Mouse (Mus musculus) adrenal gland, adult (tissue): ENCODE measurements at regions not wholly inside any gene's neighbourhood (a gene's known extent, or its start where the extent isn't known, plus 50 kb on each side); places are given as distances from the start of the nearest gene placed in this dataset.

Experiments
- DNase-seq, 2 experiments: peaks; one replicate each; pipeline ENCODE4 v3.0.0; 2022 to 2023; ENCODE audit warnings: low spot score in 1 of 2; ENCODE audit not compliant: inconsistent age in 2 of 2

DNA sequence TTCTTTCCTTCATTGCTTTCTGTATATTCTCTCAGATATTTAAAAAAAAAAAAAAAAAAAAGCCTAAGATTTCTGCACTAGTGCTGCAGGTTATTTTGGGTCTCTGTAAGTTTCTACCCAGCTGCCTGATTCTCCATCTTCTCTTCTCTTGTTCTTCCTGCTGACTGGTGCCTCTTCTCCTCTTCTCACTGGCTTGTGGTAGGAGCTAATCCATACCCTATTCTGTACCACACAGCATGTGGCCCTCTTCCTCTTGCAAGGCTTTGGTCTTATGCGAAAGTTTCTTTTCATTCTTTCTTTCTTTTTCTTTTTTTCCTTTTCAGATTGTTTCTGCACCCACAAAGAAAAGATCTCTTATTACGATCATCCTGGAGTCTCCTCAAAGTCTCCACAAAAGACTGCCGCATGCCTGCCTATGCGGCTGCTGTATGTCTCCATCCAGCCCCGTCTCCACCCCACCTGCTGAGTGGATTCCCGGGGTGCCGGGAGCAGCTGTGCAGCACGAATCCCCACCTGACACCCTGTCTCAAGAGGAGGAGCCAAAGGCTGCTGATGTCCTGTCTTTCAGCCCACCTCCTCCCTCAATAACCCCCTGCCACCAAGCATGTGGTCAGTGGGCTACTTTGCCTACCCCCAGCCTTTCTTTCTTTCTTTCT is 66.3 kb downstream of the Ythdf1 start:
- no peak for DNase-seq

GRCm38 (mm10) chr2:180847497-180847896 is 70.8 kb upstream of the Bhlhe23 start:
- DNase-seq = no peak

GRCm38 (mm10) chr2:180845011-180845410 is 68.3 kb upstream of the Bhlhe23 start:
- no peak for DNase-seq

GRCm38 (mm10) chr2:180843669-180844068 is 67.0 kb upstream of the Bhlhe23 start:
- no peak for DNase-seq

- peak; percentile 54 to 75 for DNase-seq
Observed at GRCm38 (mm10) chr2:180839126-180839525, 62.4 kb upstream of the Bhlhe23 start.

GRCm38 (mm10) chr2:180837996-180838395 is 61.3 kb upstream of the Bhlhe23 start:
- no peak for DNase-seq

GRCm38 (mm10) chr2:180837318-180837920 is 60.7 kb upstream of the Bhlhe23 start:
- no peak for DNase-seq

- DNase-seq = peak; percentile 37 to 78
Observed at GRCm38 (mm10) chr2:180835936-180836602, 59.4 kb upstream of the Bhlhe23 start.

- no peak for DNase-seq
Observed at GRCm38 (mm10) chr2:180832711-180833110, 56.0 kb upstream of the Bhlhe23 start.

- DNase-seq = no peak
Observed at GRCm38 (mm10) chr2:180830607-180831006, 53.9 kb upstream of the Bhlhe23 start.

DNA sequence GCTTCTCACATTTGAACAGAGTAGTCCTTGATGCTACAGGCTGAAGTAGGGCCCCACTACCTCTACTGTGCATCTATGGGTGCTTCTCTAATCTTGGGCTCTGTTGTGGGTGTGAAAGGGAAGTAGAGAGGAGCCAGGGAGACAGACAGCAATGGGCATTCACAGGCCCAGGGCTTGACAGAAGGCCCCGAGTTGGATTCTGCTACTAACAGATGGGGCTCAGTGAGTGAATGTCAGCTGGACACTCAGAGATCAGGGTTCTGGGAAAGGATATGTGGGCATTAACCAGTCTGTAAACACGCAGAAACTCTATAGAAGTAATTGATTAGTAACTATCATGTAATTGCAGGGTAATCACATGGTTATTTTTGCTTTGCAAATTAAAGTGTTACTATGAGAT is 51.4 kb upstream of the Bhlhe23 start:
- no peak for DNase-seq

DNA sequence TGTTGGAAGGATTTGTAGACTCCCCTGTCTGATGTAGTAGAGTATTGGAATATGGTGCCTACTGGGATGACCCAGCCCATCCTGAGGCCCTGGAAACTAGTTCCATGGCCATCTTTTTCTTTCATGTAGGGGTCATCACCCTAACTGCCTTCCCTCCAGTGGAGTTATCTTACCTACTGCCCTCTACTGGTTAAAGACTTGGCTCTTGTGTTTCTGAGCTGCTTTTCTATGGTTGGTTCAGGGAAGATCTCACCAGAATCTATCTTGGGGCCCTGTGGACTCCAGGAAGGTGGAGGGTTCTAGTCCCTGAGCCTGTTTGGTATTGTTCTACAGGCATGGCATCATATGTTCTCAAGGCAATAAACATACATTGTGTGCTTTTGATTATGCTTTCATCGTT is 50.0 kb upstream of the Bhlhe23 start:
- DNase-seq = no peak
